Mouse (Mus musculus): ENCODE measurements around the gene Cpxm1.
"Not testable (repeated sequence)": the region's sequence is repeated elsewhere in the genome, so short reads cannot be mapped to it uniquely, and the experiment has no call there.

The Cpxm1 gene

GRCm38 (mm10) chr2:130401891-130402290 lies 4.5 kb upstream of the Cpxm1 start:
- DNase-seq (ENCODE audit: low read depth), result no peak

GRCm38 (mm10) chr2:130400046-130400445 lies 2.7 kb upstream of the Cpxm1 start:
- DNase-seq (ENCODE audit: low read depth), result no peak

GRCm38 (mm10) chr2:130398091-130398490 lies 717 bp upstream of the Cpxm1 start:
- no peak for DNase-seq (ENCODE audit: low read depth)

GRCm38 (mm10) chr2:130395696-130396095 lies 1.7 kb downstream of the Cpxm1 start:
- no peak for DNase-seq (ENCODE audit: low read depth)

GRCm38 (mm10) chr2:130392836-130393235 lies 4.5 kb downstream of the Cpxm1 start:
- DNase-seq (ENCODE audit: low read depth), result no peak

GRCm38 (mm10) chr2:130390993-130391625 lies 6.3 kb downstream of the Cpxm1 start:
- no peak for DNase-seq (ENCODE audit: low read depth)

- DNase-seq (ENCODE audit: low read depth), result no peak
Measured at GRCm38 (mm10) chr2:130388796-130389195, 8.6 kb downstream of the Cpxm1 start.

GRCm38 (mm10) chr2:130386212-130386611 lies 11.2 kb downstream of the Cpxm1 start:
- no peak for DNase-seq (ENCODE audit: low read depth)

GRCm38 (mm10) chr2:130383895-130384294 lies 13.5 kb downstream of the Cpxm1 start:
- DNase-seq (ENCODE audit: low read depth), result no peak

- no peak for DNase-seq (ENCODE audit: low read depth)
Measured at GRCm38 (mm10) chr2:130383205-130383604, 14.2 kb downstream of the Cpxm1 start.

GRCm38 (mm10) chr2:130374951-130375350 lies 22.4 kb downstream of the Cpxm1 start:
- no peak for DNase-seq (ENCODE audit: low read depth)

- DNase-seq (ENCODE audit: low read depth), result not testable (repeated sequence)
Measured at GRCm38 (mm10) chr2:130373026-130373425, 24.3 kb downstream of the Cpxm1 start.

- DNase-seq (ENCODE audit: low read depth), result no peak
Measured at GRCm38 (mm10) chr2:130367386-130367785, 30.0 kb downstream of the Cpxm1 start.

- DNase-seq (ENCODE audit: low read depth), result peak; percentile 16
Measured at GRCm38 (mm10) chr2:130365211-130366094, 31.9 kb downstream of the Cpxm1 start.

GRCm38 (mm10) chr2:130362511-130363026 lies 34.8 kb downstream of the Cpxm1 start:
- peak; percentile 32 for DNase-seq (ENCODE audit: low read depth)

- no peak for DNase-seq (ENCODE audit: low read depth)
Measured at GRCm38 (mm10) chr2:130358852-130359251, 38.5 kb downstream of the Cpxm1 start.

GRCm38 (mm10) chr2:130357551-130357950 lies 39.8 kb downstream of the Cpxm1 start:
- DNase-seq (ENCODE audit: low read depth), result no peak

GRCm38 (mm10) chr2:130353889-130354288 lies 43.5 kb downstream of the Cpxm1 start:
- DNase-seq (ENCODE audit: low read depth), result no peak

GRCm38 (mm10) chr2:130353411-130353810 lies 44.0 kb downstream of the Cpxm1 start:
- DNase-seq (ENCODE audit: low read depth), result no peak

- no peak for DNase-seq (ENCODE audit: low read depth)
Measured at GRCm38 (mm10) chr2:130351758-130352339, 45.5 kb downstream of the Cpxm1 start.

GRCm38 (mm10) chr2:130350376-130350775 lies 47.0 kb downstream of the Cpxm1 start:
- DNase-seq (ENCODE audit: low read depth), result no peak

GRCm38 (mm10) chr2:130341220-130341580 lies 56.2 kb downstream of the Cpxm1 start:
- no peak for DNase-seq (ENCODE audit: low read depth)
